Mouse (Mus musculus) megakaryocyte, adult 5-6 weeks (primary cell): ENCODE data around the gene Prkar2b. TPM values are rescaled to one million over a fixed set of nuclear protein-coding genes. Genes with fewer than 3 reads are reported as not detected.
A peak's percentile ranks its signal among the peaks of the same experiment; 100 is the strongest.

Experiments used
- ATAC-seq: 2 replicates; pipeline ENCODE4 v1.8.0; 2016; ENCODE audit warnings: mild to moderate bottlenecking, inconsistent platforms; ENCODE audit not compliant: poor library complexity, severe bottlenecking
- total RNA-seq, 2 experiments: library from RNA; stranded (forward) in 1 of 2; stranded (reverse) in 1 of 2; fragments of 153-499, 151-499 nt in 1 of 2; fragments of 221-1000, 200-1000 nt in 1 of 2; gene quantifications; 2 replicates each; pipeline versions ENCODE4 v1.2.3 to v1.2.4; 2015 to 2017

Gene Prkar2b
- total RNA-seq, 2 experiments from 2014 or later, result 36.2 to 43.6 TPM

DNA sequence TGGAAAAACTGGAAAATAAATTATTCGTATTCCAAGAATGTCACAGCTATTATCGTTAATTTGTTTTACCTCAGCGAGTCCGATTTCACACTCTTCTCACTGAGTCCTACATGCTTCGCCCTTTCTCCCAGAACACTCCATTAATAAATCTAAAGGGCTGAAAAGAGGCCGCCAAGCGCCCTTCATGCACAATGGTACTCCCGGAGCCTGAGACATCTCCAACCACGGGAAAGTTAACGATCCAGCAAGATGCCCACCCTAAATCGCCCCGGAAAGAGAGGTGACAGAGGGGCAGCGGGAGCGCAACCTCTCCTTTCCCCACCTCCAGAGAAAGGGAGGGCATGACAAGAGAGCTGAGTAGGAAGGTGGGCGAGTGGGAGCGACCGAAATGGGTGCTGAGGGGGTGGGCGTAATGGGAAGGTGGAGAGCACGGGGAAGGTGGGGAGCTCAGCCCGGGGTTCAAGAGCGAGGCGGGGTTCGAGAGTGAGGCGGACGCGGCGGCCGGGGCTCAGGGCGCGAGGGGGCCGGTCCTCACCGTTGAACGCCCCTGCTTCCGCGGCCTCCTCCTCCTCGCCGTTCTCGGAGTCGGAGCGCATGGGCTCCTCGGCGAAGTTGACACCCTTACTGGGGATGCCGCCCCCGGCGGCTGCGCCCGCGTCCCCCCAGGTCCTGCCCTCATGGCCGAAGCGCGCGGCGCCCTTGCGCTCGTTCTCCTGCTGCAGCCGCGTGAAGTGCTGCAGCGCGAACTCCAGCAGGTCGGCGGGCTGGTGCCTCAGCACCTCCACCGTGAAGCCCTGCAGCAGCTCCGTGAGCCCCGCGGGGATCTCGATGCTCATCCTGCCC lies 628 bp downstream of the Prkar2b start:
- peak; percentile 23 for ATAC-seq

- no peak for ATAC-seq
These were observed 1.4 kb downstream of the Prkar2b start for GRCm38 (mm10) chr12:32059707-32060106.

DNA sequence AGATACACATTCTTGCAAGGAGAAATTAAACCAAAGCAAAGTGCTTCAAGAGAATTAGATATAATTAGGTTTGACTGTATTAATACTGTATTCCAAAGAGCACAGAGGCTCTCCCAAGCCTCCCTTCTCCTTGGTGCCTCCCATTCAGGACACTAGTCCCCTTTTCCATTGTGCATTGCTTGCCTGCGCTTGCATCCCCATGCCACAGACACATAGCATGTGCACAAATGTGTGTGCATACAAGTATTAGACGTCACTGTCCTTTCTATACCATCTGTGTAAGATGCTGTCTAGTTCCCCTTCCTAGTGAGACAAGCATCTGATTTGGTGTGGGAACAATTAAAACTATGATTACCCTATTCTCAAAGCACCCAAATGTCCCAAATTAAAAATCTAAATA lies 2.0 kb downstream of the Prkar2b start:
- no peak for ATAC-seq

DNA sequence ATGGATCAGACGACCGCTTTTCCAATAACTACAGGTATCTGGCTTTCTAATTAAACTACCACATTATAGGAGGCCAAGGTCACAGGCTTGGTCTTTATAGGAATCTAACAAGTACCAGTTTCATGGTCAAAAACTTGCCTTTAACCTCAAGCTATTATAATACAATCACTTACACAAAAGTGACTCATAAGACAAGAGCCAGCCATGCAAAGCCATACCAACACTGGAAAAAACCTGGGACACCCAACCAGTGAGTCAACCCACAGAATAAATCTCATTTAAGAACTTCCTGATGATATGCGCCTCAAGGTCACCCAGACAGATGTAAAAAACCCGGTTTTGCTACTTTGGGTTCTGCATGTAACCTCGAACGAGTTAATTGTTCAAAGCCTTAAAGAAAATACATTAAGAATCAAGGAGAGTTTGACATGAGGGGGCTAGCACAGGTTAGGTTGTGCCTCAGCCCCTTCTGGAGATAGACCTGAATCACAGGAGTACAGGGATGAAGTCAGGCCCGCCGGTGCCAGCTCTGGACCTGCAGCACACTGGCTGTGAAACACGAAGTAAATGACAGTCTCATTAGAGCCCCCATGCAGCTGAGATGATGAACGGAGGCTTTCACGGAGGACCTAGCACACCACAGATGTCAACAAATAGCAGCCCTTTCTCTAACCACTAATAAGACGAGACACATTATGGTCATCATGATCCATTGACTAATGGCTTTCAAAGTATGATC lies 3.5 kb downstream of the Prkar2b start:
- ATAC-seq, result no peak

DNA sequence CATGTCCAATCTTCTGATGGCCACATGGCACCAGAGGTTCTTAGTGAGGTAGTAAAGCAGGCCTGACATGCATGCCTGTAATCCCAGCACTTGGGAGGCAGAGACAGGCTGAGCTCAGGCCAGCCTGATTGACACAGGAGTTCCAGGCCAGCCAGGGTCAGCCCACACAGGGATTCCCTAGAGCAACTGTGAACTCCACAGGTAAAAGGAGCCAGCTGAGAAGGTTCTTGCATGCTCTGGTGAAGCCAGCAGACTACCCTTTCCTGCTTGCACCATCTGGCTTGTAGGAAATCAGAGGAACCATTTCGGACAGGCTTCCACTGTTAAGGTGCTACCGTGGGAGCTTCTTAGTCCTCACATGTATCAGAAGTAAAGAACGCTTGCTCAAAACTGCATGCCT lies 5.3 kb downstream of the Prkar2b start:
- ATAC-seq, result no peak

DNA sequence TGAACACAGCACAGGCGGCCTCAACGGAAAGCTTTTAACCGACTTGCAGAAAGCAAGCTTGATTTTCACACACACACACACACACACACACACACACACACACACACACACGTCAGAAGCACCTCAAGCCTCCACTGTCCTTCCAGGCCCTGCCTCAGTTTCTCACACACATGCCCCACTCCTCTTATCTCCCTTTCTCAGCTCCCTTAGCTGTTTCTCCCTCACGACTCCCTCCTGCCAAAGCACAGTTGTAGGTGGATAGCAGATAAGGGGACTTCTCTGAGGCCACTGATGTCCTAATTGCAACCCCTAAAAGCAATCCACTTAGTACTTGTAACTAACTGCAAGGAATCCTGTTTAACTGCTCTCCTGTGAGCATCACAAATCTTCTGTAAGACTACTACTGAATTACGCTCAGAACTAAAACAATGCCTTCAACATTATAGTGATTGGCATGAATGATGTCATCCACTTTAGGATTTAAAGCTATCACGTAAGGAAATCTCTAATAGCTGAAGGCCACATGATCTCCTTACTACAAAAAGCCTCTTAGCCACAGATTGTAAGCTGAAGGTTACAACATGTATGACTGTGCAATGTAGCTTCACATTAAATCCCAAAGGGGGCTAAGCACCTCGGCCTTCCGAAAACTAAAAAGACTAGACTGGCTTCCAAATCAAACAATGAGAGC lies 6.5 kb downstream of the Prkar2b start:
- ATAC-seq, result no peak

DNA sequence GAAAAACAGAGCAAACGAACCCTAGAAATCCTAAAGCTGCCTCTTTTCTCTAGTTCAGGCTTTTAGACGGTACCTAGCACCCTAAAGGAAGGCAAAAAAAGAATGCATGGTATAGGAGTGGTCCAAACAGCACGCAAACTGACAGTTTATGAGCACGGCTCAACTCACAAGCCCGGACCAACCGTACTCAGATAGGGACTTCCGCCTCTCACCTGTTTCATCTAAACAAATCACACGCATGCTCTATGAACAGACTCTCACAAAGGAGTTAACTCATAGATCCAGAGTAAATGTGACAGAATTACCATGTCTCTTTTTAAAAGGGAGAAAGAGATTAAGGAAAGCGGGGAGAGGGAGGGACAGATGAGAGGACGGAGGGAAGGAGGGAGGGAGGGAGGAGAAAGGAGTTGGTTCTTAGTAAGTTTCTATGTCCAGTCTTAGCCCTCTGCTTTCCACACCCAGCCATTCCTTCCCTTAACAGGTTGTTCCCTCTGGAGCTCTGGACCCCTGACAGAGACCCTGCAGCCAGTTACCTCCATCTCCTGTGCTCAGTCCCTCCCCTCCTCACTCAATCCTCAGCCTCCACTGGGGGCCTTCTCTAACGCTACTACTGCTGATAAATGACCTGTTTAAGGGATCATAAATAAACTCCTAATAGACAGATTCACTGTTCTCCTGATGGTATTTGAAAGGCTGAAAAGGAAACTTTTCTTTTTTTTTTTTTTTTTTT lies 7.3 kb downstream of the Prkar2b start:
- no peak for ATAC-seq

- ATAC-seq, result no peak
These were observed 8.2 kb downstream of the Prkar2b start for GRCm38 (mm10) chr12:32052882-32053281.

- peak; percentile 58 for ATAC-seq
These were observed 10.9 kb downstream of the Prkar2b start for GRCm38 (mm10) chr12:32050165-32050564.

- ATAC-seq, result peak; percentile 73
These were observed 15.3 kb downstream of the Prkar2b start for GRCm38 (mm10) chr12:32045566-32046330.

GRCm38 (mm10) chr12:32044487-32045134 lies 16.5 kb downstream of the Prkar2b start:
- ATAC-seq, result no peak

DNA sequence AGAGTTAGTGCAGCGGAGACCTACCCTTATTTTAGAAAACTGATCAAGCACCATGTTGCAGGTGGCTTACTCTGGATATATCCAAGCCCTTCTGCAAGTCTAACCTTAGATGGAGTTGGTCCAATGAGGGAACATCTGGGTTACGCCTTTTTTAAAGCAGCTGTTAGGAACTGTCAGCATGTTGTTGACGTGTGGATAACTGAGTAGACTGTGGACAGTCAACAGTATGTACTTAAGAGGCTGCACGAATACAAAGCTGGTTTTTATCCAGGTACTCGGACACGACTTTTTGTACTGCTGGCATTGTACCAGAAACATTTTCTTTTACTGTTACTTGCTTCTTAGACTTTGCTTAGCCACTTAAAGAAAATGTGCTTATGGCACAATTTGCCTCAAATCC lies 27.6 kb downstream of the Prkar2b start:
- ATAC-seq, result no peak

DNA sequence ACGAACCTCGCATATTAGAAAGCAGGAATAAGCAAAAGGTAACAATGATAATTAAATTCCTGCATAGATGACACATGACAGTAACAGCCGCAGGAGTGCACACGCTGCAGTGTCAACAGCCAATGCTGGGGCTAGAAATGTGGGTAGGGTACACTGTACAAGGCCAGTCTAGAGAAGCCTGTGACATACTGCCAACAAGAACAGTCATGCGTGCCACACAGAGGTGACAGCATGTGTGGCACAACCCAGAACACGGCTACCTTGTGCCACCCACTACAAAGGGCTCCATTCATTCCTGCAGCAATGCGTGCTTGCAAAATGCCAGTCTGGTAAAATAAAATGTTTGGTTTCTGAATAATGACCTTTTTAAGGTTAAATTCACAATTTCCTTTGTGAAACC lies 28.2 kb downstream of the Prkar2b start:
- ATAC-seq, result no peak

GRCm38 (mm10) chr12:32018376-32018750 lies 42.7 kb downstream of the Prkar2b start:
- ATAC-seq, result no peak

GRCm38 (mm10) chr12:32017636-32018375 lies 43.3 kb downstream of the Prkar2b start:
- ATAC-seq, result peak; percentile 96

- ATAC-seq, result no peak
These were observed 44.6 kb downstream of the Prkar2b start for GRCm38 (mm10) chr12:32016472-32016871.

GRCm38 (mm10) chr12:32015268-32015769 lies 45.8 kb downstream of the Prkar2b start:
- ATAC-seq, result peak; percentile 19; the same call in 1 of the 2 replicates

GRCm38 (mm10) chr12:32014811-32015210 lies 46.3 kb downstream of the Prkar2b start:
- no peak for ATAC-seq

GRCm38 (mm10) chr12:32012169-32012568 lies 48.9 kb downstream of the Prkar2b start:
- ATAC-seq, result peak; percentile 64
